ENCODE assay signal across 21 mouse cellular contexts in the genomic region with DNA sequence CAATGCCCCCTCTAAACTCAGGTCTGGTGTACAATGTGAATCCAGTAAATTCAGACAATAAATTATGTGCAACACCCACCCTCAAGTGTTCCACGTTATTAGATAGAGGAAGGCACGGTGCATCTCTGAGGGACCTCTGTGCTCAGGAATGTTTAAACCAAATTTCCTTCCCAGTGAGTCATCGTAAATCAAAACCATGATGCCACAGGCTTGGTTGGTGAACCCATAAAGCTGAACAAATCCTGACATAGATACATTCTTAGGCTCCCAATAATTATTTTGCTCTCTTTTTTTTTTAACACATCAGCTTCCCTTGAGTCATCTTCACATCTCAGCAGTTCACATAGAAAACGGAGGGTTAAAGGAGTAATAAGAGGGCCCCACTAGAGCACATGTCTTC.
DNase-seq lines count a peak whose midpoint lies in the region; ATAC-seq and TF ChIP-seq lines count a peak whose summit lies in the region.
"Had no signal": no experiment of that assay in that cellular context is flagged by ENCODE, and none has a peak within 500 bp of the region (broad histone marks: within the 10 kb centered on the region; RNA-seq: fewer than 3 reads in every experiment).

No protein-coding gene starts in this region.

- peak overlapping the region; percentile 33; the same call in 1 of the 2 replicates for H3K4me2 ChIP-seq in kidney, embryonic 15.5 days
- H3K4me2 ChIP-seq in neural tube, embryonic 15.5 days, result peak overlapping the region; percentile 31; the same call in 1 of the 2 replicates
- peak overlapping the region; percentile 66 for H3K4me2 ChIP-seq in myocyte (ENCODE audit: low read depth)
- H3K4me2 ChIP-seq: embryonic facial prominence, embryonic 12.5 days; embryonic facial prominence, embryonic 15.5 days; heart, embryonic 11.5 days; hindbrain, embryonic 12.5 days had no signal

- peaks cover 10% of the 10 kb centered on the region for H3K4me1 ChIP-seq in kidney, embryonic 15.5 days
- peaks cover under 1% of the 10 kb centered on the region; the same call in 1 of the 2 replicates for H3K4me1 ChIP-seq in neural tube, embryonic 15.5 days
- H3K4me1 ChIP-seq: embryonic facial prominence, embryonic 12.5 days; embryonic facial prominence, embryonic 15.5 days; hindbrain, embryonic 12.5 days had no signal

- no peaks in the 10 kb centered on the region for H3K27me3 ChIP-seq in kidney, embryonic 15.5 days
- no peaks in the 10 kb centered on the region for H3K27me3 ChIP-seq in neural tube, embryonic 15.5 days (replicated peaks)
- H3K27me3 ChIP-seq in myocyte (ENCODE audit: control insufficient read depth, insufficient read depth, insufficient read length), result no peaks in the 10 kb centered on the region
- H3K27me3 ChIP-seq: embryonic facial prominence, embryonic 12.5 days; embryonic facial prominence, embryonic 15.5 days; hindbrain, embryonic 12.5 days had no signal

- H3K79me2 ChIP-seq in myocyte (ENCODE audit: control insufficient read depth, insufficient read depth), result no peaks in the 10 kb centered on the region

- no peak for ATAC-seq in kidney, embryonic 15.5 days (replicated peaks; ENCODE audit: low FRiP score)
- no peak for ATAC-seq in neural tube, embryonic 15.5 days (ENCODE audit: low FRiP score)
- ATAC-seq: forebrain, embryonic 14.5 days; forebrain, postnatal 0 days; hindbrain, embryonic 16.5 days had no signal

- H3K27ac ChIP-seq in kidney, embryonic 15.5 days, result no peak overlapping the region
- no peak overlapping the region for H3K27ac ChIP-seq in neural tube, embryonic 15.5 days (replicated peaks)
- H3K27ac ChIP-seq: embryonic facial prominence, embryonic 12.5 days; embryonic facial prominence, embryonic 15.5 days; gastrocnemius, adult 2 months; hindbrain, embryonic 12.5 days had no signal

- 39% methylated on average over 4 of the region's 4 CpGs for WGBS in kidney, embryonic 15.5 days
- WGBS in neural tube, embryonic 15.5 days, result 52% methylated on average over 4 of the region's 4 CpGs

- H3K9me3 ChIP-seq in kidney, embryonic 15.5 days (replicated peaks), result no peaks in the 10 kb centered on the region
- no peaks in the 10 kb centered on the region for H3K9me3 ChIP-seq in neural tube, embryonic 15.5 days (replicated peaks)
- H3K9me3 ChIP-seq: embryonic facial prominence, embryonic 12.5 days; embryonic facial prominence, embryonic 15.5 days; hindbrain, embryonic 12.5 days had no signal

- TF ChIP-seq POLR2A in myocyte (IDR thresholded peaks at IDR 0.05; ENCODE audit: insufficient read length, low read depth), result no peak

- no peak overlapping the region for H3K4me3 ChIP-seq in kidney, embryonic 15.5 days (replicated peaks)
- no peak overlapping the region for H3K4me3 ChIP-seq in neural tube, embryonic 15.5 days (replicated peaks)
- H3K4me3 ChIP-seq in myocyte, result no peak overlapping the region
- H3K4me3 ChIP-seq: embryonic facial prominence, embryonic 12.5 days; embryonic facial prominence, embryonic 15.5 days; gastrocnemius, adult 2 months; hindbrain, embryonic 12.5 days had no signal

- no peak overlapping the region for H3K9ac ChIP-seq in kidney, embryonic 15.5 days
- H3K9ac ChIP-seq in neural tube, embryonic 15.5 days (replicated peaks), result no peak overlapping the region
- H3K9ac ChIP-seq: embryonic facial prominence, embryonic 12.5 days; embryonic facial prominence, embryonic 15.5 days; forebrain, postnatal 0 days; hindbrain, embryonic 12.5 days had no signal

- H3K36me3 ChIP-seq in kidney, embryonic 15.5 days, result no peaks in the 10 kb centered on the region
- no peaks in the 10 kb centered on the region for H3K36me3 ChIP-seq in neural tube, embryonic 15.5 days
- no peaks in the 10 kb centered on the region for H3K36me3 ChIP-seq in myocyte (ENCODE audit: control insufficient read depth, insufficient read depth)
- H3K36me3 ChIP-seq: embryonic facial prominence, embryonic 12.5 days; embryonic facial prominence, embryonic 15.5 days; hindbrain, embryonic 12.5 days had no signal

- no peak for DNase-seq in kidney, postnatal 36 days
- DNase-seq in neural tube, embryonic 10.5 days (ENCODE audit: extremely low spot score, low spot score), result no peak
- no peak for DNase-seq in adrenal gland, adult 2 months
- DNase-seq: adrenal gland, postnatal 14 days; cerebellum, adult 11 months; cerebellum, adult 2 months; cerebellum, adult 9-11 months; cerebellum, postnatal 25 days; forebrain, postnatal 0 days; gastrocnemius, adult 2 months; gastrocnemius, postnatal 14 days; heart, adult 11 months had no signal

- no peak overlapping the region for H3ac ChIP-seq in myocyte (ENCODE audit: control insufficient read depth, insufficient read length)

TF ChIP-seq in myocyte, 11 proteins besides CTCF, POLR2A, EP300 and RAD21:
- no peak for TF ChIP-seq SRF (IDR thresholded peaks at IDR 0.05; ENCODE audit: control insufficient read depth, insufficient read length, low read depth)
- no peak for TF ChIP-seq TCF12 (IDR thresholded peaks at IDR 0.05; ENCODE audit: insufficient read depth, poor library complexity, severe bottlenecking)
- TF ChIP-seq MAX (IDR thresholded peaks at IDR 0.05; ENCODE audit: low read depth), result no peak
- no peak for TF ChIP-seq MYOD1 (IDR thresholded peaks at IDR 0.05; ENCODE audit: control insufficient read depth in 1 of 3, insufficient read length in 2 of 3, low read depth in 2 of 3)
- no peak for TF ChIP-seq CEBPB (IDR thresholded peaks at IDR 0.05; ENCODE audit: insufficient read depth, poor library complexity, severe bottlenecking)
- no peak for TF ChIP-seq MYOG (IDR thresholded peaks at IDR 0.05; ENCODE audit: control insufficient read depth in 1 of 3, insufficient read depth in 1 of 3, insufficient read length in 2 of 3, low read depth in 2 of 3)
